Comparison of ENCODE assay signal across 16 mouse cellular contexts in genomic region chr14:46491601-46492000, GRCm38 (mm10).
DNase-seq lines count a peak whose midpoint lies in the region; ATAC-seq and TF ChIP-seq lines count a peak whose summit lies in the region.
"Had no signal": no experiment of that assay in that cellular context is flagged by ENCODE, and none has a peak within 500 bp of the region (broad histone marks: within the 10 kb centered on the region; RNA-seq: fewer than 3 reads in every experiment).

No protein-coding gene starts in this region.

- no peak overlapping the region for H3K9ac ChIP-seq in hindbrain, embryonic 12.5 days
- H3K9ac ChIP-seq: liver, embryonic 12.5 days; midbrain, embryonic 13.5 days; neural tube, embryonic 12.5 days had no signal

- H3K4me2 ChIP-seq in hindbrain, embryonic 12.5 days (replicated peaks) = no peak overlapping the region
- H3K4me2 ChIP-seq: liver, embryonic 12.5 days; midbrain, embryonic 13.5 days; neural tube, embryonic 12.5 days had no signal

- no peak overlapping the region for H3K4me3 ChIP-seq in kidney, adult 2 months (ENCODE audit: insufficient read depth, low read depth, low read length)
- no peak overlapping the region for H3K4me3 ChIP-seq in hindbrain, embryonic 12.5 days
- H3K4me3 ChIP-seq: left cerebral cortex, adult 2 months; liver, embryonic 12.5 days; midbrain, embryonic 13.5 days; neural tube, embryonic 12.5 days had no signal

- H3K27me3 ChIP-seq in kidney, adult 2 months (replicated peaks; ENCODE audit: control insufficient read depth, insufficient read depth, low read length) = no peaks in the 10 kb centered on the region
- no peaks in the 10 kb centered on the region for H3K27me3 ChIP-seq in hindbrain, embryonic 12.5 days
- H3K27me3 ChIP-seq: liver, embryonic 12.5 days; midbrain, embryonic 13.5 days; neural tube, embryonic 12.5 days had no signal

- no peak for TF ChIP-seq POLR2A in kidney, adult 2 months (IDR thresholded peaks at IDR 0.05; ENCODE audit: low read depth, low read length)

- ATAC-seq in granulocyte monocyte progenitor cell, adult 5-6 weeks (replicated peaks; ENCODE audit: poor library complexity, severe bottlenecking) = no peak
- no peak for ATAC-seq in hindbrain, embryonic 12.5 days (ENCODE audit: low FRiP score)
- ATAC-seq: liver, embryonic 12.5 days; midbrain, embryonic 13.5 days had no signal

- H3K4me1 ChIP-seq in kidney, adult 2 months (ENCODE audit: control insufficient read depth, insufficient read depth, low read length) = no peaks in the 10 kb centered on the region
- H3K4me1 ChIP-seq in hindbrain, embryonic 12.5 days = 0 out of 2 replicates have a peak, but pooled peaks cover 3% of the 10 kb centered on the region
- H3K4me1 ChIP-seq: liver, embryonic 12.5 days; midbrain, embryonic 13.5 days; neural tube, embryonic 12.5 days had no signal

- no peak for TF ChIP-seq CTCF in kidney, adult 2 months (conservative IDR thresholded peaks at IDR 0.05; ENCODE audit: insufficient read depth, insufficient read length, low read depth, low read length)

- H3K36me3 ChIP-seq in kidney, adult 2 months (ENCODE audit: control insufficient read depth, insufficient read depth, low read length) = no peaks in the 10 kb centered on the region
- H3K36me3 ChIP-seq in hindbrain, embryonic 12.5 days = no peaks in the 10 kb centered on the region
- H3K36me3 ChIP-seq: G1E; liver, embryonic 12.5 days; midbrain, embryonic 13.5 days; neural tube, embryonic 12.5 days had no signal

- DNase-seq in kidney, adult 2 months = peak; percentile 2
- DNase-seq in kidney, adult 9 months = no peak
- DNase-seq in embryo, embryonic 10 days (ENCODE audit: low spot score) = peak; percentile 25
- DNase-seq in kidney, postnatal 14 days = peak; percentile 39
- DNase-seq in lung, postnatal 25 days (ENCODE audit: low spot score) = peak; percentile 12
- DNase-seq in testis, postnatal 14 days (ENCODE audit: low spot score) = no peak
- DNase-seq: B cell, adult 2 months; cerebellum, adult 11 months; thymus, adult 2 months had no signal

- no peaks in the 10 kb centered on the region for H3K9me3 ChIP-seq in hindbrain, embryonic 12.5 days (replicated peaks)
- H3K9me3 ChIP-seq: G1E; liver, embryonic 12.5 days; midbrain, embryonic 13.5 days; neural tube, embryonic 12.5 days had no signal

- WGBS in kidney, adult 2 months = 31% methylated on average over 9 of the region's 9 CpGs
- WGBS in hindbrain, embryonic 12.5 days = 82% methylated on average over 9 of the region's 9 CpGs

- no peak overlapping the region for H3K27ac ChIP-seq in kidney, adult 2 months (ENCODE audit: insufficient read depth, low read depth, low read length)
- no peak overlapping the region for H3K27ac ChIP-seq in hindbrain, embryonic 12.5 days
- H3K27ac ChIP-seq: left cerebral cortex, adult 2 months; liver, embryonic 12.5 days; midbrain, embryonic 13.5 days; neural tube, embryonic 12.5 days had no signal

Comparison
In these comparisons a context has a peak if more than half of its experiments do, and no peak if none do; other contexts are left out.
1. DNase-seq: peak in kidney, adult 2 months (single experiment), embryo, embryonic 10 days (single experiment), kidney, postnatal 14 days (single experiment) and lung, postnatal 25 days (single experiment); none in kidney, adult 9 months (single experiment) and testis, postnatal 14 days (single experiment).